Mouse (Mus musculus) CH12.LX (cell line): ENCODE results near the gene 2610528A11Rik. TPM values are rescaled to one million over a fixed set of nuclear protein-coding genes. Genes with fewer than 3 reads are reported as not detected.

Source experiments
- DNase-seq: peaks from one replicate; pipeline ENCODE4 v3.0.0-alpha.2; 2013; ENCODE audit errors: extremely low read depth
- H3K27ac ChIP-seq: 2 replicates; pipeline ENCODE4 v1.5.1; 2012; ENCODE audit warnings: low read depth, mild to moderate bottlenecking, control low read depth, moderate library complexity; ENCODE audit not compliant: insufficient read depth
- H3K27me3 ChIP-seq: replicated peaks from 2 replicates; pipeline ENCODE3; 2012; ENCODE audit warnings: inconsistent platforms
- H3K36me3 ChIP-seq, 2 experiments: replicated peaks in 1 of 2; 2 replicates each; pipeline versions ENCODE3 to v1.6.1; 2012; ENCODE audit warnings: inconsistent platforms in 1 of 2, low read length in 1 of 2, mild to moderate bottlenecking in 1 of 2, mixed read lengths in 1 of 2, moderate library complexity in 1 of 2; ENCODE audit not compliant: control insufficient read depth in 1 of 2, insufficient read depth in 1 of 2
- H3K4me1 ChIP-seq, 2 experiments: 2 replicates each; pipeline ENCODE4 v1.6.1; 2012; ENCODE audit warnings: inconsistent platforms in 1 of 2, moderate library complexity in 1 of 2; ENCODE audit not compliant: insufficient read depth in 2 of 2, control insufficient read depth in 1 of 2
- H3K4me2 ChIP-seq: 2 replicates; pipeline ENCODE4 v1.6.1; 2012; ENCODE audit warnings: low read depth, mild to moderate bottlenecking, control low read depth; ENCODE audit not compliant: poor library complexity, insufficient read depth, severe bottlenecking
- H3K4me3 ChIP-seq, 3 experiments: fragments of 150-350 bp in 1 of 3; sonication (generic) in 1 of 3; replicated peaks in 1 of 3; 2 replicates each; pipeline versions ENCODE3 to v1.5.1; 2011 to 2012; ENCODE audit warnings: low read depth in 2 of 3, low read length in 2 of 3, mild to moderate bottlenecking in 2 of 3, moderate library complexity in 2 of 3, control low read depth in 1 of 3, improper control_type of control experiment in 1 of 3, inconsistent platforms in 1 of 3, mixed read lengths in 1 of 3; ENCODE audit not compliant: poor library complexity in 1 of 3
- H3K79me2 ChIP-seq: replicated peaks from 2 replicates; pipeline ENCODE4 v1.6.1; 2012; ENCODE audit warnings: mild to moderate bottlenecking, moderate library complexity; ENCODE audit not compliant: control insufficient read depth, poor library complexity, insufficient read depth, severe bottlenecking; ENCODE audit errors: extremely low read depth
- H3K9ac ChIP-seq: 2 replicates; pipeline ENCODE4 v1.6.1; 2012; ENCODE audit warnings: low read depth, mild to moderate bottlenecking, control low read depth, moderate library complexity; ENCODE audit not compliant: insufficient read depth
- H3K9me3 ChIP-seq: replicated peaks from 2 replicates; pipeline ENCODE3; 2012; ENCODE audit warnings: low read length, inconsistent platforms, mixed read lengths
- BHLHE40 ChIP-seq: IDR thresholded peaks from 2 replicates; pipeline ENCODE4 v1.6.1; 2011; ENCODE audit warnings: mild to moderate bottlenecking, low read depth, low read length, improper control_type of control experiment
- CHD1 ChIP-seq: IDR thresholded peaks from 2 replicates; pipeline ENCODE4 v1.6.1; 2012; ENCODE audit warnings: low read depth, low read length, improper control_type of control experiment, inconsistent platforms
- E2F4 ChIP-seq: IDR thresholded peaks from 2 replicates; pipeline ENCODE4 v1.6.1; 2011; ENCODE audit warnings: low read depth, low read length, improper control_type of control experiment; ENCODE audit not compliant: insufficient replicate concordance
- JUND ChIP-seq: conservative IDR thresholded peaks from 2 replicates; pipeline ENCODE4 v1.6.1; 2011; ENCODE audit warnings: low read depth, low read length, improper control_type of control experiment
- MAFK ChIP-seq: IDR thresholded peaks from 2 replicates; pipeline ENCODE4 v1.6.1; 2011; ENCODE audit warnings: low read length, improper control_type of control experiment; ENCODE audit not compliant: insufficient replicate concordance
- MAX ChIP-seq: IDR thresholded peaks from 2 replicates; pipeline ENCODE4 v1.6.1; 2011; ENCODE audit warnings: low read length, improper control_type of control experiment
- MEF2A ChIP-seq: IDR thresholded peaks from 2 replicates; pipeline ENCODE4 v1.6.1; 2014; ENCODE audit warnings: low read depth, mild to moderate bottlenecking, inconsistent platforms, low read length, improper control_type of control experiment, borderline replicate concordance
- MXI1 ChIP-seq: IDR thresholded peaks from 2 replicates; pipeline ENCODE4 v1.6.1; 2011; ENCODE audit warnings: mild to moderate bottlenecking, low read depth, low read length, improper control_type of control experiment
- NELFE ChIP-seq: IDR thresholded peaks from 2 replicates; pipeline ENCODE4 v1.6.1; 2011; ENCODE audit warnings: low read depth, low read length, improper control_type of control experiment
- NRF1 ChIP-seq: IDR thresholded peaks from 2 replicates; pipeline ENCODE4 v1.6.1; 2014; ENCODE audit warnings: low read depth, mild to moderate bottlenecking, inconsistent platforms, low read length, improper control_type of control experiment, moderate library complexity
- PAX5 ChIP-seq: IDR thresholded peaks from 2 replicates; pipeline ENCODE4 v1.6.1; 2012; ENCODE audit warnings: low read length, inconsistent platforms, mixed read lengths
- POLR2A ChIP-seq: IDR thresholded peaks from 2 replicates; pipeline ENCODE4 v1.6.1; 2011; ENCODE audit warnings: low read depth, mild to moderate bottlenecking, improper control_type of control experiment, low read length
- RCOR1 ChIP-seq: conservative IDR thresholded peaks from 2 replicates; pipeline ENCODE4 v1.6.1; 2012; ENCODE audit warnings: low read depth, mild to moderate bottlenecking, inconsistent platforms, low read length, improper control_type of control experiment
- USF1 ChIP-seq: IDR thresholded peaks from 2 replicates; pipeline ENCODE4 v1.6.1; 2014; ENCODE audit warnings: low read depth, mild to moderate bottlenecking, inconsistent platforms, low read length, improper control_type of control experiment
- dilution Hi-C: fragments of 300-500 bp; cut with MboI; formaldehyde crosslinking; loops from 2 replicates; pipeline ENCODE4 v1.14.3; 2020; ENCODE audit warnings: low sequenced_read_pairs; ENCODE audit not compliant: extremely low pct_unique_long_range_greater_than_20kb, extremely low pct_ligation_motif_present
- in situ Hi-C: fragments of 300-500 bp; cut with MboI; formaldehyde crosslinking; loops from 3 replicates; pipeline ENCODE4 v1.14.3; 2019; ENCODE audit warnings: low sequenced_read_pairs, low pct_ligation_motif_present, low pct_unique_long_range_greater_than_20kb, mixed read lengths
- polyA plus RNA-seq: library from polyadenylated mRNA; unstranded; fragments of >175 nt; gene quantifications from 2 replicates; pipeline ENCODE4 v1.2.1, GENCODE M21; 2012; ENCODE audit warnings: low read depth; ENCODE audit not compliant: insufficient read length
- total RNA-seq, 2 experiments: library from RNA; depleted of rRNA; stranded (reverse); fragments of 300-350 nt in 1 of 2; fragments of >200 nt in 1 of 2; gene quantifications; 2 replicates each; pipeline ENCODE4 v1.2.3; 2012 to 2014

2610528A11Rik gene
- total and polyA plus RNA-seq, 3 experiments = not detected

DNA sequence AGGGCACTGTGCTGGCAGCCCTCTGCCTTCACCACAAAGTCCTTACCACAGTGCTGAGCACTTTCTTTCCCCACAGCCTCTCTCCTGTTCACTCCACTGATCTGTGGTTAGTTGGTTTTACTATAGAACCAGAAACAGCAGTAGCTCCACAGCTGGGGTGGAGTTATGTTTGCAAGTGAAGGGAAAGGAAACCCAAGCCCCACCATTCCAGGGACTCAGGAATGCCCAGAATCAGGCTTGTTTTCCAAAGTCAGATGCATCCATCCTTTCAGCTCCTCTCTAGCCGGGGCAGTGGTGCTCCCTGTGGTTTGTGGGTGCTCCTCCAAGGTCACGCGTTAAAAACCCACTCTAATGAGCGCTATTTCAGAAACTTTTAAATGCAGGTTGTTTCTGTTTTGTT is 18.3 kb downstream of the 2610528A11Rik start:
- no peaks in the 10 kb centered on the region for H3K36me3 ChIP-seq
- no peak overlapping the region for H3K27ac ChIP-seq
- no peak overlapping the region for H3K4me3 ChIP-seq
- in situ Hi-C loops (no loop called here), dilution Hi-C loops (no loop called here)
- TF ChIP-seq MEF2A = no peak
- H3K4me1 ChIP-seq = no peaks in the 10 kb centered on the region
- H3K4me2 ChIP-seq = no peak overlapping the region
- H3K27me3 ChIP-seq = peaks cover 93% of the 10 kb centered on the region
- no peak overlapping the region for H3K9ac ChIP-seq
- DNase-seq = no peak
- no peaks in the 10 kb centered on the region for H3K79me2 ChIP-seq
- H3K9me3 ChIP-seq = no peaks in the 10 kb centered on the region

DNA sequence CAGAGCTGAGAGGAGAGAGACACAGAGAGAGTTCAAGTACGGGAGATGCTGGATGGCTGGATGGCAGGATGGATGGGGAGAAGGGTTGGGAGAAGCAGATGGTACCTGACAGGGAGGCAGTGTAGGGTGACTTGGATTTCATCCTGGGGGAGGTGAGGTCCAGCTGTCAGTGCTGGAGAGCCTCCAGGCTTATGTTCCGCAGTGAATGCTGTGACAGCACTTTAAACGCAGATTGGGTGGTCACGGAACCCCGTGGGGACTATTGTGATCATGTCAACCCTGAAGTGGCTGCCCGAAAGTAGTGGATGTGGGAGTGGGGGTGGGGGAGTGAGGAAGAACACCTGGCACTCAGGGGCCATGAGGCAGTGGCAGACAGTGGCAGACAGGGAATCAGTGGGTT is 19.4 kb downstream of the 2610528A11Rik start:
- H3K4me2 ChIP-seq = no peak overlapping the region
- H3K36me3 ChIP-seq = no peaks in the 10 kb centered on the region
- H3K4me1 ChIP-seq = no peaks in the 10 kb centered on the region
- TF ChIP-seq BHLHE40 (no peak), MEF2A (no peak), MXI1 (no peak), JUND (no peak), PAX5 (no peak), MAFK (no peak), NRF1 (no peak), POLR2A (no peak), CHD1 (no peak), E2F4 (no peak)
- H3K79me2 ChIP-seq = no peaks in the 10 kb centered on the region
- H3K4me3 ChIP-seq = no peak overlapping the region
- H3K27ac ChIP-seq = no peak overlapping the region
- no peak overlapping the region for H3K9ac ChIP-seq
- DNase-seq = no peak
- H3K27me3 ChIP-seq = peaks cover 95% of the 10 kb centered on the region
- dilution Hi-C loops = no loop called here
- in situ Hi-C loops = no loop called here
- no peaks in the 10 kb centered on the region for H3K9me3 ChIP-seq

DNA sequence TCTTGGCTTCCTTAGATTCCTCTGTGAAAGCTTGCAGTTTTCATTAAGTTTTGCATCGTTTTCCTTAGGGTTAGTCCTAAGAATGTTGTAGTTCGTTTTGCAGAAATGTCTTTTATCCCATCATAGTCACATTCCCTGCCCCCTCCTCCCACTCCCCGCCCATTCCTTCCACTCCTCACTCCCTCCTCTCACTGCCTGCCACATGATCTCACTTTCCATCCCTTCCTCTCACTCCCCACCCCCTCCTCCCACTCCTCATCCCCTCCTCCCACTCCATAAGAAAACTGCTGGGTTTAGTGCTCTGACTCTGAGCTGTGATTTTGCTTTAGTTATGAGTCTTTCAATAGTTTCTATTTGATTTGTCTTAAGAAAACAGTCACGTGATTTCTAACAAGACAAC is 30.1 kb downstream of the 2610528A11Rik start:
- no peak for DNase-seq
- H3K4me1 ChIP-seq = no peaks in the 10 kb centered on the region
- H3K4me2 ChIP-seq = no peak overlapping the region
- H3K27ac ChIP-seq = no peak overlapping the region
- no peaks in the 10 kb centered on the region for H3K9me3 ChIP-seq
- H3K27me3 ChIP-seq = peaks cover 55% of the 10 kb centered on the region
- H3K79me2 ChIP-seq = no peaks in the 10 kb centered on the region
- dilution Hi-C loops (no loop called here), in situ Hi-C loops (no loop called here)
- H3K4me3 ChIP-seq = no peak overlapping the region
- no peak overlapping the region for H3K9ac ChIP-seq
- TF ChIP-seq MEF2A (no peak), E2F4 (no peak), MXI1 (no peak), BHLHE40 (peak; percentile 57), NELFE (no peak), USF1 (no peak), MAX (no peak), RCOR1 (no peak)
- H3K36me3 ChIP-seq = no peaks in the 10 kb centered on the region
